Mouse (Mus musculus) cerebellum, postnatal 4 days (tissue): ENCODE data around the gene Pgr.
A peak's percentile ranks its signal among the peaks of the same experiment; 100 is the strongest.

ENCODE experiments used
- DNase-seq, 2 experiments: peaks; one replicate each; pipeline ENCODE4 v3.0.0; 2022; ENCODE audit warnings: low spot score in 2 of 2, mixed read lengths in 1 of 2

The Pgr gene

GRCm38 (mm10) chr9:8899616-8900202 lies at the start of gene Pgr:
TSS of gene Pgr (plus strand) at chr9:8899833.
- peak in 1 of 2 experiments; percentile 8 for DNase-seq

DNA sequence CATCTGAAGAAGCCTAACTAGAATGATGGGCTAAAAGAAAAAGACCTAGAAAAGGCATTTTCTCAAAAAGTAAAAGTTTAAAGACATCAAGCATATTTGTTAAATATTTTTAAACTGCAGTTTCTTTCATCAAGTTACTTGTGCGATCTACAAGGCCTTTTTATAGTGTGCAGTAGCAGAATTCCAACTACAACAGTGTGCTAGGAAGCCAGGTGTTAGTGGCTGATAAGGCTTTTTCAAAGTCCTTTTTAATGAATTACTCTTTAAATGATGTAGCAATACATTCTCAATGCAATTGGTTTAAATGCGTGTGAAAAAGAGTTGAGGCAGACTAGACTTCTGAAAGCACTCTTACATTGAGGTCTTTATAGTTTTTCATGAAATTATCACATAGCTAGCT lies 42.2 kb upstream of the Pgr start:
- no peak for DNase-seq

- no peak for DNase-seq
Measured at GRCm38 (mm10) chr9:8868511-8868910, 31.1 kb upstream of the Pgr start.

DNA sequence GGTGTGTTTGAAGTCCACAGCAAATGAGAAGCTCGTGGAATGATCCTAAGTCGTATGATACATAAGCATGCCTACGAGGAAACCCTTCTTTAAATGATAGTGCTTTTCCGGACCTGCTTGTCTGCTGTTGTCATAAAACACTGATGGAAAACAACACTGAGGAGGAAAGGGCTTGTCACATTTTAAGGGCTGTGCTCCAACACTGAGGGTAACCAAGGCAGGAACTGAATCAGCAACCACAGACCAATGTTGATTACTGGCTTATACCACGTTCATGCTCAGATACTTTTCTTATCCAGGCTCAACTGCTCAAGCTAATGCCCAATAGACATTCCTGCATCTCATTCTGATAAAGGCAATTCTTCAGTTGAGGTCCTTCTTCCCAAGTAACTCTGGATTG lies 4.4 kb upstream of the Pgr start:
- DNase-seq: no peak

DNA sequence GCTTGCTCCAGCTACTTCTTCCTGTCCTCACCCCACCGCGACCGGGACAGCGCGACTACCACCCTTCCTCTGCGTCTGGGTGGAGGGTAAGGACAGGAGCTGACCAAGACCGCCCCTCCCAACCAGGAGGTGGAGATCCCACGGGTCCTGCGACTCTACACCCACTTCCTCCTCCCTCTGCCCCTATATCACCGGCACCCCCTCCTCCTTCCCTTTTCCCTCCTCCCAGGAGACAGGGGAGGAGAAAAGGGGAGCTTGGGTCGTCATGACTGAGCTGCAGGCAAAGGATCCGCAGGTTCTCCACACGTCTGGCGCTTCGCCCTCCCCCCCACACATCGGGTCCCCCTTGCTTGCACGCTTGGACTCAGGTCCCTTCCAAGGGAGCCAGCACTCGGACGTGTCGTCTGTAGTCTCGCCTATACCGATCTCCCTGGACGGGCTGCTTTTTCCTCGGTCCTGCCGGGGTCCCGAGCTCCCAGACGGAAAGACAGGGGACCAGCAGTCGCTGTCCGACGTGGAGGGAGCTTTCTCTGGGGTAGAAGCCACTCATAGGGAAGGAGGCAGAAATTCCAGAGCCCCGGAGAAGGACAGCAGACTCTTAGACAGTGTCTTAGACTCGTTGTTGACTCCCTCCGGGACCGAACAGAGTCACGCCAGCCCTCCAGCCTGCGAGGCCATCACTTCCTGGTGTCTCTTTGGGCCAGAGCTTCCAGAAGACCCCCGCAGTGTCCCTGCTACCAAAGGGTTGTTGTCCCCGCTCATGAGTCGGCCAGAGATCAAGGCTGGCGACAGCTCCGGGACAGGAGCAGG lies 775 bp downstream of the Pgr start:
- peak in 1 of 2 experiments; percentile 10 for DNase-seq

DNA sequence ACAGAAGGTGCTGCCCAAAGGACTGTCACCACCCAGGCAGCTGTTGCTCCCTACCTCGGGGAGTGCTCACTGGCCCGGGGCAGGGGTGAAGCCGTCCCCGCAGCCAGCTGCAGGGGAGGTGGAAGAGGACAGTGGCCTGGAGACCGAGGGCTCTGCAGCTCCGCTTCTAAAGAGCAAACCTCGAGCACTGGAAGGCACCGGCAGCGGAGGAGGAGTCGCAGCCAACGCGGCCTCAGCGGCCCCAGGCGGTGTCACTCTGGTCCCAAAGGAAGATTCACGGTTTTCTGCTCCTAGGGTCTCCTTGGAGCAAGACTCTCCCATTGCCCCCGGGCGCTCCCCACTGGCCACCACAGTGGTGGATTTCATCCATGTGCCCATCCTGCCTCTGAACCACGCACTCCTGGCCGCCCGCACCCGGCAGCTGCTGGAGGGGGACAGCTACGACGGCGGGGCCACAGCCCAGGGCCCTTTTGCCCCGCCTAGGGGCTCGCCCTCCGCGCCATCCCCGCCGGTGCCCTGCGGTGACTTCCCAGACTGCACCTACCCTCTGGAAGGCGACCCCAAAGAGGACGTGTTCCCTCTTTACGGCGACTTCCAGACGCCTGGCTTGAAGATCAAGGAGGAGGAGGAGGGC lies 1.5 kb downstream of the Pgr start:
- DNase-seq: peak in 1 of 2 experiments; percentile 21

DNA sequence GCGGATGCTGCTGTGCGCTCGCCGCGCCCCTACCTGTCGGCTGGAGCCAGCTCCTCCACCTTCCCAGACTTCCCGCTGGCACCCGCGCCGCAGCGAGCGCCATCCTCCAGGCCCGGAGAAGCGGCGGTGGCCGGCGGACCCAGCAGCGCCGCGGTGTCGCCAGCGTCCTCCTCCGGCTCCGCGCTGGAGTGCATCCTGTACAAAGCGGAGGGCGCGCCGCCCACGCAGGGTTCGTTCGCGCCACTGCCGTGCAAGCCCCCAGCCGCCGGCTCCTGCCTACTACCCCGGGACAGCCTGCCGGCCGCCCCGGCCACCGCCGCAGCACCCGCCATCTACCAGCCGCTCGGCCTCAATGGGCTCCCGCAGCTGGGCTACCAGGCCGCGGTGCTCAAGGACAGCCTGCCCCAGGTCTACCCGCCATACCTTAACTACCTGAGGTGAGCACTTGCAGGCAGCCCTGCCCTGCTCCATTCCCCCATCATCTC lies 2.1 kb downstream of the Pgr start:
- DNase-seq: peak; percentile 30 to 42

DNA sequence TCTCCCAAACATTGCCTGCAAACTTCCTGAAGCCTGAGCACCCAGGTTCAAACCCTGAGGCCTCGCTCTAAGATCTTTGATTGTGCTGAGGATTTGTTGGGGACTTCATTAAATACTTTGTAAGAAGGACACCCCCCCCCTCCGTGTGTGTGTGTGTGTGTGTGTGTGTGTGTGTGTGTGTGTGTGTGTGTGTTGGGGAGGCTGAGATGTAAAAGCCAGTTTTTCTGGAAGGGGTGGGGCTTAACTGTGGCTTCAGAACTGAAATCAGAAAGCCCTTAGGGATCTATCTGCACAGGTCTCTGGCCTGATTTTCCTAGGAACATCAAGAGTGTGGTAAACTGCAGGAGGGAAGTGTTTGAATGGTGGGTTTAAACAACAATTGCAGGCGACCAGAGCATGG lies 2.6 kb downstream of the Pgr start:
- DNase-seq: no peak

- DNase-seq: no peak
Measured at GRCm38 (mm10) chr9:8927561-8927960, 27.9 kb downstream of the Pgr start.

GRCm38 (mm10) chr9:8937753-8938152 lies 38.1 kb downstream of the Pgr start:
- no peak for DNase-seq

- DNase-seq: no peak
Measured at GRCm38 (mm10) chr9:8953306-8953705, 53.7 kb downstream of the Pgr start.

DNA sequence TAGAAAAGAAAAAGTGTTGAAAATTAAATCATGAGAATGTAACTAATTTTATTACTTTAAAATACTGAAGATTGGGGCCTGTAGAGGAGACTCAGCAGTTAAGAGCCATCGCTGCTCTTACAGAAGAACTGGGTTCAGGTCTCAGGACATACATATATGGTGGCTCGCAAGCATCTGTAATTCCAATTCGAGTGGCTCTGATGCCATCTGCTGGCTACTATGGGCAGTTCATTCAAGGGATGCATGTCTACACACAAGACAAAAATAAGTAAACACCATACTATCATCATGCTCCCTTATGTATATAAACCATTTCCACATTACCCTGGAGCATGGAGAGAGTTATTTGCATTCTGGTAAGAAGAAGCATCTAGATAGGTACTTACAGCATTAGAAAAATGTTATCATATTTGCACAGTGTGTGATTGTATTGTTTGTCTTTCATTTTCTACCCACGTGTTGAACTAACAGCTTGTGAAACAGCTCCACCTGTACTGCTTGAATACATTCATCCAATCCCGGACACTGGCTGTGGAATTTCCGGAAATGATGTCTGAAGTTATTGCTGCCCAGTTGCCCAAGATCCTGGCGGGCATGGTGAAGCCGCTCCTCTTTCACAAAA lies 65.0 kb downstream of the Pgr start:
- DNase-seq: peak in 1 of 2 experiments; percentile 21

- DNase-seq: no peak
Measured at GRCm38 (mm10) chr9:8970240-8970639, 70.6 kb downstream of the Pgr start.

DNA sequence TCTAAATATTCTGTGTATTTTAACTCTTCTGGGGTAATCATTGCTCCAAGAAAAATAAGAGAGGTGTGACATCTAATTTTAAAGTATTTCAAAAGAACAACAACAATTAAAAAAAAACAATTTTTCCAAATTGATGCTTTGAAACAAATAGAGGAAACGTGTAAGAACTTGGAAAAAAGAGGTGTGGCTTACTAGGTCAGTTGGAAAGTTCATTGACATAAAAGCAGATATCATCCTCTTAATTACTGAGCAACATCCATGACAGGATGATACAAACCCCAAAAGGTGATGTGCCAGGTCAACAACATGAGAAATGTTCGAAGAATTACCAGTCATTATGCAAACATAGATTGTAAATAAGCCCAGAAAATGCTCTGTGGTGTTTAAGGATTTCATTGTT lies 71.9 kb downstream of the Pgr start, which contains the start of gene Gm16485:
TSS of gene Gm16485 (plus strand) at position 301 of the 400 bp plus-strand sequence.
- no peak for DNase-seq

GRCm38 (mm10) chr9:8977775-8978174 lies 78.1 kb downstream of the Pgr start:
- DNase-seq: no peak

DNA sequence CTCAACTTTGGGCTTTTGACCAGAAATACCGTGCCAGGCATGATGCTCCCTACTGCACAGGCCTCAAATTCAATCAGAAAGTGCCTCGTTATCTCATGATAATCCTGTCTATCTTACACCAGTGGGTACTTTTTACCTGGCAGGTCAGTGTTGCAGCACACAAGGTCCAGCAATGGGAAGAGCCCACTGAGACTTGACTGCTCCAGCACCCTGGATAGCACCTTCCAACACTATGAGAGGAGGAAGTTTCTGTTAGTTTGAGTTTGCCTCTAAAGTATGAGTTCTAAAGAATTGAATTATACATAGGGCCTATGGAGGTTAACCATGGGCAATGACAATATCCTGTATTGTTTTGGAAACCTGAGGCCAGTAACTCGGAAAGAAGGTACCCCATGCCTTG lies 82.7 kb downstream of the Pgr start:
- DNase-seq: no peak

GRCm38 (mm10) chr9:8996494-8996893 lies 96.9 kb downstream of the Pgr start:
- no peak for DNase-seq

GRCm38 (mm10) chr9:9001170-9001569 lies 101.5 kb downstream of the Pgr start:
- DNase-seq: no peak

- no peak for DNase-seq
Measured at GRCm38 (mm10) chr9:9015108-9015507, 115.5 kb downstream of the Pgr start.
